Mouse (Mus musculus) gastrocnemius, postnatal 10 days (tissue): ENCODE measurements at regions not wholly inside any gene's neighbourhood (a gene's known extent, or its start where the extent isn't known, plus 50 kb on each side); places are given as distances from the start of the nearest gene placed in this dataset.

Experiments used
- DNase-seq: peaks from one replicate; pipeline ENCODE4 v3.0.0; 2021; ENCODE audit warnings: mixed read lengths

- no peak for DNase-seq
Observed at GRCm38 (mm10) chr10:87732658-87733057, 125.4 kb upstream of the Igf1 start.

GRCm38 (mm10) chr10:87733241-87733640, 124.8 kb upstream of the Igf1 start:
- DNase-seq: peak; percentile 22

DNA sequence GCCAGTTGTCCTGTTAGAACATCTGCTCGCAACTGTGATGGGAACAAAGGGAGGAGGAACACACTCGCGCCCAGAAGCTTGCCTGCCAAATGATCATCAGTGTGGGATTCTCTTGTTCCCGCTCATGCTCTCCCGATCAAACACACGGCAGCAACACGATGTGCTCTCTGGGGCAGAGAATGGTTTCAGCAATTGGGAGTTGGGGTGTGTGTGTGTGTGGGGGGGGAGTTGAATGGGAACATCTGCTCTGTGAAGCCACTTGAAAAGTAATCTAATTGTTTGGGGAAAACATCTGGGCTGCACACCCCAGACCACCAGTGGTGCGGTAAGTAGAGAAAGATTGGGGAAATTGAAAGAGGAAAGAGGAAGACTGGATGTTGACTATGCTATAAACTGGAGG, 117.7 kb upstream of the Igf1 start:
- DNase-seq: peak; percentile 23

DNA sequence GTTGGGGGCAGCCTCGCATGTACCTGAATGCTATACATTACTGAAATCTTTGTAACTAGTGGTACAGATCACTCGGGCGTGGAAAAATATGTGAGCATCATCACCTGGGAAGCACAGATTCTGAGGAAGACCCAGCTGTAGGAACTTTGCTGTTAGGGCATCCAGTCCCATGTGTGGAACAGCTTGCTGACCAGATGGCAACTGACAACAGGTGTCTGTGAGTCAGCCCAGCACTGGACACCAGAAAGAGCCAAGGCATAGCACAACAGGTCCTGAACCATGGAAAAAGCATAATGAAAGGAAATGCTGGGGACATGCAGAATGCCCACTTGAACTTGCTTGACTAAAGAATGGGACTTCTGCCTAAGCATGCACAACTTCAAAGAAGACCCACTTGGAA, 115.3 kb upstream of the Igf1 start:
- no peak for DNase-seq

GRCm38 (mm10) chr10:87747846-87748552, 110.1 kb upstream of the Igf1 start:
- DNase-seq: no peak

DNA sequence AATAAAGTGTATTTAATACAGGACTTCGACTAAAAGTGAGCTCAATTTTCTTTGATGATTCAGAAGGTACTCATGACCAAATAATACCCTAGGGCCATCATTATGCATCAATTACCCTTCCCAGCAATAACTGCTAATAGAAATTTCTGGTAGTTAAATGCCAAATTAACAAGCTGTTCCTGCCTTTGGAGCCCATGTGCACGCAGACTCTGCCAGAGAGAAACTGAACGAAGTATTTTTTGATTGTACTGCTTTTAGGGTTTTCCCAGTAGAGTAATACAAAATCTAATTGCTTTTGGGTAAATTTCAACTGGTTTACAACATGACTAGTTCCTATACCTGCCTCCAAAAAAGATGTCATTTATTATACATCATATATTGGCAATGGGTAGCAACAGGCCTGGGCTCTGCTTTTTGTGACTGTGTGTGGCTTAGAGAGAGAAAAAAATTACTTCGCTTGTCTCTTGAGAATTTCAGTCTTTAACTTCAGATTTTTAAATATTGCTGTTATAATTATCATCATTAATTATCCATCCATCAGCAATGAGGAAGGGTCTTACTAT, 109.4 kb upstream of the Igf1 start:
- no peak for DNase-seq

- no peak for DNase-seq
Observed at GRCm38 (mm10) chr10:87750321-87750720, 107.7 kb upstream of the Igf1 start.

- DNase-seq: no peak
Observed at GRCm38 (mm10) chr10:87750972-87751371, 107.1 kb upstream of the Igf1 start.

DNA sequence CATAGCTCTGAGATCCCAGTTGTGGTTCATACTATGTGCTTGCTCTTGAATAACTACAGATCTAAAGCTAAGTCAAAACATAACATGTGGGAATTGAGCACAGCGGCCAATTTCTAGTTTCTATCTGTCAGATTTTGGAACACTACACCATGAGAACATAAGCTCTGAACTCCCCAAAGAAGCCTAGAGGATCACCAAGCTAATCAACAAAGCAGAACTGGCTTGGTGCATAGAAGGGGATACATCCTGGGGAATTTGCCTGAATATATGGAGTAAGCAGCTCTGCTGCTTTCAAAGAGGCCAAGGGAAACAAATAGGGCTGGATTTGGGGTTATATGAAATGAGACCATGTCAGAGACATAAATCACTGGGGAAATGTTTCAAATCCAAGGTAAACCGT, 105.9 kb upstream of the Igf1 start:
- DNase-seq: no peak

- DNase-seq: no peak
Observed at GRCm38 (mm10) chr10:87753483-87753882, 104.6 kb upstream of the Igf1 start.

- no peak for DNase-seq
Observed at GRCm38 (mm10) chr10:87761528-87762030, 96.5 kb upstream of the Igf1 start.

DNA sequence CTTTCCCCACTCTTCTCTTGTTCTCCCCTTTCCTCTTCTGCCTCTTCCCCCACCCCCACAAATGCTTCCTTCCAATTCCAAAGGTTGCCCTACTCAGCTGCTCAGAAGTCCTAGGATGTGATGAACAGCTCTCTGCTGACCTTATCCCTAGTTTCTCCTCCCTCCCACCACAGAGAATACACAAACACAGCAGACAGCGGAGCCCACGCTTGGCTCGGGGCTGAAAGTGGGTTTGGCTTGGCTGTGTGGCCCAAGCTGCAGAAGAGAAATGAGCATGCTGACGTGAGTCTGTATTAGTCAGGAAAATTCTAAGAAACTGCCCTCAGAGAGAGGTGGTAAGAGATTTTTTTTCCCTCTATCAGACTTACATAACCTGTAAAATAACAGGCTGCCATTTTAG, 70.5 kb upstream of the Igf1 start:
- peak; percentile 22 for DNase-seq

- DNase-seq: no peak
Observed at GRCm38 (mm10) chr10:87792346-87792745, 65.7 kb upstream of the Igf1 start.

DNA sequence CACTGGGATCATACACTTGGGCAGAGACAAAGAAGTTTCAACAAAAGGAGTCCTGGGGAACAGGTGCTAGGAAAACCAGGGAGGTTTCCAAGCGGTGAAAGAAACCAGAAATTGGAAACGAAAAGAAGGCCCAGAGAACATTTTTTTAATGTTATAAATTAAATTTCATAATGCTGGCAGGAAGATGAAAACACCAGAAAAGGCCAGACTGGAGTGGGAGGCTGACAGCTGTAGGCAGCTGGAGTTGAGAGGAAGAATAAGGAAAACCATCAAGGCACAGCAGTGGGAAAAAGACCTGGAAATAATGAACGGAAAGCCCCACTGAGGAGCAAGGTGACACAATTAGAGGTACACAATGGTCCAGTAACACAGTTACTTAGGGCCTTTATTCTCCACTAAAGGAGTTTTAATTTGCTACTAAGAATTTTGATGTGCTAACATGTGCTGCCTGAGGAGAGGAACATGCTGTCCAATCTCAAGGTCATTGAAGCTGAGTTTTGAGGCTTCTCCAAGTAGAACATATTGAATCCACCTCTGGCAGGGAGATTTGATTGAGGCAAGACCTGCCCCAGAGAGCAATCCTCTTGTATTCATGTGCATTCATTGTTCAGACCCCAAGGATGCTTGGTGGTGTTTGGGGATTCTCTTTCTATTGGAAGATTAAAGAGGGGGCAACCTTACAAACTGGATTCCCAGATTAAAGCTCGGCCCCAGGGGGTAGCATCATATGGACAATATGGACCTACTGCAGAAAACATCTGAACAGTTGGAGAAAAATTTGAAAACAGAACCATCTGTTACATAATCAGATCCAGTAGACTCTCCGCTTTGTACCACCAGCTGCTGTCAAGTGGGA, 53.9 kb upstream of the Igf1 start:
- DNase-seq: no peak

DNA sequence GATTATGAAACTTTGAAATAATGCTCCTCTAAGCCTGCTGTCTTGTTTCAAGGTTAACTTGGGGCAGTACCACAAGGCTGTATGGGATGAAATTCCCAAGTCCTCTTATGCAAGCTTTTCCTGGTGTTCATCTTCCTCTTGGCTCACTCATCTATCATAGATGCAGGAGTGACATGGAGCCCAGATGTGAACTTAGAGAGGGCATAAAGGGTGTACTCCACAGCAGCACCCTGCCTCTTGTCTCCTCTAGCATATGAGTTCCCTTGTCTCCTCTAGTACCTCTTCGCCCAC, 53.3 kb upstream of the Igf1 start:
- DNase-seq: no peak
